Mouse (Mus musculus): Measurements from ENCODE around the gene Hoxb7.

The Hoxb7 gene

DNA sequence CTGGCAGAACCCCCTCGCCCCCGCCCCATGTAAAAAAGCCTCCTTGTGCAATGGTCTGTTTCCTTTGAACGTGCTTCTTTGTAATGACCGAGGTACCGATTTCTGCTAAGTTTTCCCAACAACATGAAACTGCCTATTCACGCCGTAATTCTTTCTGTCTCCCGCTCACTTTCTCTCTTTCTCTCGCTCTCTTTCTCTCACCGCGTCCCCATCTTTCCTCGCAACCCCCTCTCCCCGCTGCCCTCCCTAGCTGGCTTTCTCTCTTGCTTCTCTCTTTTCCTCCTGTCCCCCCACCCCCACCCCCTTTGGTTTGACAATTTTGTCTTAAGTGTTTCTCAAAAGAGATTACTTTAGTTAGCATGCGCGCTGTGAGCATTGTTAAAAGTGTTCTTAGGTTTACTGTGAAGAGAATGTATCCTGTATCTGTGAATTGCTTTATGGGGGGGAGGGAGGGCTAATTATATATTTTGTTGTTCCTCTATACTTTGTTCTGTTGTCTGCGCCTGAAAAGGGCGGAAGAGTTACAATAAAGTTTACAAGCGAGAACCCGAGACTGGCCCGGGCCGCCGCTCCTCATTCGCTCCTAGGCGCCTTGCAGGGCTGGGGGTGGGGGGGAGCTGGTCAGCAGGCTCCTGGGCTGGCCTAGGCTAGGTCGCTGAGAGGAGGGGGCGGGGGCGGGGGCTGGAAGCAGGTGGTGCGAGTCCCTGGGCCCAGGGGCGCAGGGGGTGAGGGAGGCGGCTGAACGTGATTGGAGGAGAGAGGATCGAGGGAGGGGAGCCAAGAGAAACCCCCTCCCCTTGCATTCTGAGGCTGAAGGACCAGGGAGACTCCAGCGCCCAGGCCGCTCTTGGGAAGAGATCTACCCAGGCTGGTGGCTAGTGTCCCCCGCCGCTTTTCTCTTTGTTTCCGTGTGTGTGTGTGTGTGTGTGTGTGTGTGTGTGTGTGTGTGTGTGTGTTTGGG lies 1.4 kb upstream of the Hoxb7 start:
- no peak for DNase-seq (ENCODE audit: low read depth, low spot score)

DNA sequence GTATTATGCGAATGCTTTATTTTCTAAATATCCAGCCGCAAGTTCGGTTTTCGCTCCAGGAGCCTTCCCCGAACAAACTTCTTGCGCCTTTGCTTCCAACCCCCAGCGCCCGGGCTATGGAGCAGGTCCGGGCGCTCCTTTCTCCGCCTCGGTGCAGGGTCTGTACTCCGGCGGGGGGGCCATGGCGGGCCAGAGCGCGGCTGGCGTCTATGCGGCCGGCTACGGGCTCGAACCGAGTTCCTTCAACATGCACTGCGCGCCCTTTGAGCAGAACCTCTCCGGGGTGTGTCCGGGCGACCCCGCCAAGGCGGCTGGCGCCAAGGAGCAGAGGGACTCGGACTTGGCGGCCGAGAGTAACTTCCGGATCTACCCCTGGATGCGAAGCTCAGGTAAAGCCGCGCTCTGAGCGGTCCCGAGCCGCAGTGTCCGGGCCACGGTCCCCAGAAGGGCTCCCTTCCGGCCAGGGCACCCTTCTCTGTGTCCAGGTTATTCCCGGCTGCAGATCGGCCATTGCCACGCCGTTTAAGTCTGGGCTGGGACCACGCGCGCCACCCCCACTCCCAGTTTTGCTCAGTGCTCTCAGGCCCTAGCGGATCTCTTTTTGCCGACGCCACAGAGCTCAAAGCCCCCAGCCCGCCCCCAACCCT lies 439 bp downstream of the Hoxb7 start:
- no peak for DNase-seq (ENCODE audit: low read depth, low spot score)

DNA sequence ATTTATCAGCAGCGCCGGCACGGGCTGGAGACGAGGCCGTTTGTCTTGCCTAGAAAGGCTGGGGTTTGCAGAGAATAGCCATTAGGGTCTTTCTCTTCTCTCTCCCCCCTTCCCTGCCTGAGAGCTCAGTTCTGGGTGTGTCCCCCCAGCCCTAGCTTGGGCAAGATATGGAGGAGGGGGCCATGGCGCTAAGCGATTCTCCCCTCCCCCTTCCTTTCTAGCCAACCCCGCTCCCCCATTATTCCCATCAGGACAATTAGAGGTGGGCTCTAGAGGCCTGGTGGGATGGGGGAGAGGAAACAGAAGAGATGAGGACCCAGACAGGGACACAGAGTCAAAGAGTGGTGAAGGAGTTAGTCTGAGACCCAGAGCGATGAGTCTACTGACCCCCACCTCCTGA lies 988 bp downstream of the Hoxb7 start:
- DNase-seq (ENCODE audit: low read depth, low spot score), result no peak

DNA sequence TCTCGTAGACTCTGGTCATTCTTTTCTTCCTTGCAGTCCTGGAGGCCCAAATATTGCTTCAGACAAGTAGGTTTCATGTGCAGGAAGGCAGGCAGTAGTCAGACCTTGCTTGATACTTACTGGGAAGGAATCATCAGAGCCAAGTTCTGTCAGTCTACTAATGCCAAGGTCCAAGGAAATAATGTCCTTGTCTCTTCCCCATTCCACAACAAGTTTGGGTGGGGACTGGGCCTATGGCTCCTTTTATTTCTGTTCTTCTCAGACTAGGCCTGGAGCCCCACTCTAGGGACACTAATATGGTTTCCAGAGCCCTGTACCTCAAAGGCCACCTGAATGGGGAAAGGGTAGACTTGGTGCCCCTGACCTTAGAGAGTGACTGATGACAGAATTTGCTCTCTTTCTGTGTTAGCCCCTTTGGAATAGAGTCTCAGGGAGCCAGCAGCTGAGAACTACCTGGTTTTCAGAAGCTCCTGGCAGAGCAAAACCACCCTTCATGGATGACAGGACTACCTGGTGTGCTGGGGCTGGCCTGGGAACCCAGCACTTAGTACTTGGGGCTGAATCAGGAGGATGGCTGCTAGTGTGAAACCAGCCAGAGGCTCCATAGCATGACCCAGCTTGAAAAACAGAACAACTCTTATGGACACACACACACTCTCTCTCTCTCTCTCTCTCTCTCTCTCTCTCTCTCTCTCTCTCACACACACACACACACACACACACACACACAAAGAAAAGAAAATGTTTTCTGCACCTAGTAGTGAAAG lies 2.2 kb downstream of the Hoxb7 start:
- no peak for DNase-seq (ENCODE audit: low read depth, low spot score)

DNA sequence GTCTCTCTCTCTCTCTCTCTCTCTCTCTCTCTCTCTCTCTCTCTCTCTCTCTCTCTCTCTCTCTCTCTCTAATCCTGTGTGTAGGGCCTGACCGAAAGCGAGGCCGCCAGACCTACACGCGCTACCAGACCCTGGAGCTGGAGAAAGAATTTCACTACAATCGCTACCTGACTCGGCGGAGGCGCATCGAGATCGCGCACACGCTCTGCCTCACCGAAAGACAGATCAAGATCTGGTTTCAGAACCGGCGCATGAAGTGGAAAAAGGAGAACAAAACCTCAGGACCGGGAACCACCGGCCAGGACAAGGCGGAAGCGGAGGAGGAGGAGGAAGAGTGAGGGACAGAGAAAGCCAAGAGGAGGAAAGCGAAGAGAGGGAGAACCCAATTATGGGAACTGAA lies 2.9 kb downstream of the Hoxb7 start:
- no peak for DNase-seq (ENCODE audit: low read depth, low spot score)

DNA sequence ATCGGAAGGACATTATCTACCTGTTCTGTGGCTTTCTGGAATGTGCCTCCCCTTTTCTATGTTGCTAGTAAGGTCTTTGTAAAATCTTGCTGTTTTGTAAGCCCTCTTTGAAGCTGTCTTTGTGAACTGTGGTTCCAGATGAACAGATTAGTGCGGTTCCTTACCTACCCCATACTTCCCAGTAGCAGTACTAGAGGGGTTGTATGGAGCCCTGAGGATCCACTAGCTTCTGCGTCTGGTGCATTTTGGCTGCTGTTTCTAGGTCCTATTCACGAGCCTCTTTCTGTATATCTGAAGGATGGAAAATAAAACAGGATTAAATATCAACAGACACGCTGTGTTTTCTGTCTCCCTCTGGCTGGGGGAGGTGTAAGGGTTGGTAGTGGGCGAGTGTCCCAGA lies 3.4 kb downstream of the Hoxb7 start:
- no peak for DNase-seq (ENCODE audit: low read depth, low spot score)

DNA sequence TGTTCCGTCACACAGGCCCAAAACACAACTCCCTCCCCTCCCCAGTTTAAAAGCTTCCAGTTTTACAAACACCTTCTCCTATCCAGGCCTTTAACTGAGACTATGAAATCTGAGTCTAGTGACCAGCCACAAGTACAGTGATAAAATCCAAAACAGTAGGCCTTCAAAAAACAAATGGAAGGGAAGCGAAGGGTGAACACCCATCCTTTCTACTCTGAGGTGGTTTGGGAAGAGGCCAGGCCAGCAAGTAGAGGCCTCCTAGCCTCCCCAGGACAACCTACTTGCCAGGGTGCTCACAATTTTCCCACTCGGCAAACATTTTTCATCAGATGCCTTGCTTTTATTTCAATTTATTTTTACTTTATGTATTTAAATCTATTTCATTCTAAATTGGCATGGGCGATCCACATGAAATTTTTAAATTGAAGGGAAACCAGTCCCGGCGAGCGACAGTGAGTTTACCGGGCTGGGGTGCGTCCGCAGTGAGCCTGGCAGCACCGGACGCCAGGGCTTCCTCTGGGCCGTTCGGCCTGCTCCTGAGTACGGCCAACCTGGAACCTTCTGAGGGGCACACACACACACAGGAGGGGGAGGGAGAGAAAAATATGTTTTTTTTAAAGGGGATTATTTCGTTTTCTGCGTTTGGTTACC lies 4.4 kb downstream of the Hoxb7 start:
- DNase-seq (ENCODE audit: low read depth, low spot score), result no peak

DNA sequence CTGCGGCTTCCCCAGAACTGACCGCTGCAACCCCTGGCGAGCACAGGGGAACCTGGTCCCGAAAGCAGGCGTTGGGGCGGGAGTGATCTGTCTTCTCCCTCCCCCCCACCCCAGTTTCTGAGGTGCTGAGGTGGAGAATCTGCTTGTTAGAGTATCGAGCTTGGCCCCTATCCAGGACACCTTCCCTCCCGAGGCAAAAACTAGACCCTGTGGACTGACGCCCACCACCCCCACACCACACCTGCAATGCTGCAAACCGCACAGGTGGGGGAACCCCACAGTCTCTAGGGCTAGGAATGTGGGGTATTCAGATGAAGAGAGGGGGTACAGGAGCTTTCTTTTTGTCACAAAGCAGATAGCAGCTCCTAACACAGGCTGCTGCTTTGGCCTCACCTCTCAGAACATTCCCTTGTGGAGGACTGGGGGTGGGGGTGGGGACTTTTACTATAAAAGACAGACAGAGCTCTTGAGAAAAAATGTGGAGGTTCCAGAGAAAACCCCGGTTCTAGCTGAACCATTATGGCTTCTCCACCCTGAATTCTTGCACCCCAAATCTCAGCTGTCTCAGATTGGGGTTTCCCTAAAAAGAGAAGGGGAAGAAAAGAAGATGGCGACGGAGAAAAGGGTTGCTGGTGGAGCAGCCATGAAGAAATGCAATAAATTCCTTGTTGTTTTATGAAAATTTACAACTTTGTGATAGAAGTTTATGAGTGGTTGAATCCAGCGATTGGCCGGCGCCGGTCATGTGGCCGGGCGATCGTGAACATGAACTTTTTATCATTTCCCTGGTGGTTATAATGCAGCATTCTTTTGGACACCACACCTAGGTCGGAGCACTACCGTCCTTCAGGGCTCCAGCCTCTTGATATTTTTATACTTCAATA lies 5.5 kb downstream of the Hoxb7 start, which contains the start of gene Hoxb6:
Gene Hoxb6 (plus strand): TSS at position 796 of the 884 bp plus-strand sequence.
- no peak for DNase-seq (ENCODE audit: low read depth, low spot score)

DNA sequence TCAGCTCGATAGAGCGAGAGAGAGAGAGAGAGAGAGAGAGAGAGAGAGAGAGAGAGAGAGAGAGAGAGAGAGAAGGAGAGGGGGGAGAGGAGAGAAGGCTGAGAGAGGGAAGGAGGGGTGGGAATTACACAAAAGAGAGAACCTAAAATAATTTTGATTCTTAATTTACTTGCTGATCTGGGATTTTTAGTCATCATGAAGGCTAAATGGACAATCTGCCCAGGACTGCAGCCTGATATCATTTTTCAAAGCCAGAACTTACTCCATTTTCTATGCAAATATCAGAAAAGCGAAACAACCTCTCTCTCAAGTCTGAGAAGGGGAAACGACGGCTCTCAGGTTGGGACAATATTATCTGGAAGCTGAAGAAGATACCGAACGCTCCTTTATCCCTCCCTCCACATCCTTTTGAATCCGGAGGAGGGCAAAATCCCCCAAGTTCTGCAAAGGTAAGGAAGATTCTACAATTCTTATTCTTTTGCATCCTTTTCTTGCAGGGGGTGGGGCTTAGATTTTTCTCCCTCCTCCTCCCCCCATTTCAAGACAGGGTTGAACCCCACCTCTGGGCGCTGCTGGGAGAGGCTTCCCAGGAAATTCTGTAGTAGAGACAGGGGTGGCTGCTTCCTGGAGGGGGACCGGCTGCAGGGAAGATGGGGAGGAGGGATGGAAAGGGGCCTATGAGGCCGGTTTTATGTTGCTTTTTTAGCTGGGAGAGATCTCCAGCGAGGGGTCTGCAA lies 6.3 kb downstream of the Hoxb7 start:
- no peak for DNase-seq (ENCODE audit: low read depth, low spot score)

DNA sequence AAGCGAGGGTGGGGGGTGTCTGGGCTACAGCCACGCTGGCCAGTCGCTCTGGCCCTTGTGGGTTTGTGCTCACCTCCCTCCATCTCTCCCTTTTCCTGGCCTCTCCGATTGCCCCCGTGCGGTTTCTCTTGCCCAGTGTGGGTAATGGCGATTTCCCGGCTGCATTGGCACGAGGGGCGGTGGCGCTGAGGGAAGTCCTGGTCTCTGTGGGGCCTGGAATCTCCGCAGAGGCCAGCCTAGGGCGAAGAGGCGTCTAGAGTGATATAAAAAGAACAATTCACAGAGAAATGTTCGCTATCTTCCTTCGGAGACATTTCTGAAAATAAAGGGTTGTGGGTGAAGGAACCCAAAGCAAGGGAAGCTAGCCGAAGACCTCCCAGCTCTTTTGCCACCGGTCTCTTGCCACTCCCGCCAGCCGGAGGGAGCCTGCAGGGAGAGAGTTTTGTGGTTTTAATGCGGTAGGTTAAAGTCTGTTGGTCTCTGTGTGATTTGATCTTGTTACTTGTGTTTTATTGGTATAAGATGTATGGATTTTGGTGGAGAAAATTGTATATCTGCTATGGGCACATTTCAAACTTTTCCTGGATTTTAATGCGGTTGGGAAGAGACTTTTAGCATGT lies 7.0 kb downstream of the Hoxb7 start:
- DNase-seq (ENCODE audit: low read depth, low spot score), result no peak

DNA sequence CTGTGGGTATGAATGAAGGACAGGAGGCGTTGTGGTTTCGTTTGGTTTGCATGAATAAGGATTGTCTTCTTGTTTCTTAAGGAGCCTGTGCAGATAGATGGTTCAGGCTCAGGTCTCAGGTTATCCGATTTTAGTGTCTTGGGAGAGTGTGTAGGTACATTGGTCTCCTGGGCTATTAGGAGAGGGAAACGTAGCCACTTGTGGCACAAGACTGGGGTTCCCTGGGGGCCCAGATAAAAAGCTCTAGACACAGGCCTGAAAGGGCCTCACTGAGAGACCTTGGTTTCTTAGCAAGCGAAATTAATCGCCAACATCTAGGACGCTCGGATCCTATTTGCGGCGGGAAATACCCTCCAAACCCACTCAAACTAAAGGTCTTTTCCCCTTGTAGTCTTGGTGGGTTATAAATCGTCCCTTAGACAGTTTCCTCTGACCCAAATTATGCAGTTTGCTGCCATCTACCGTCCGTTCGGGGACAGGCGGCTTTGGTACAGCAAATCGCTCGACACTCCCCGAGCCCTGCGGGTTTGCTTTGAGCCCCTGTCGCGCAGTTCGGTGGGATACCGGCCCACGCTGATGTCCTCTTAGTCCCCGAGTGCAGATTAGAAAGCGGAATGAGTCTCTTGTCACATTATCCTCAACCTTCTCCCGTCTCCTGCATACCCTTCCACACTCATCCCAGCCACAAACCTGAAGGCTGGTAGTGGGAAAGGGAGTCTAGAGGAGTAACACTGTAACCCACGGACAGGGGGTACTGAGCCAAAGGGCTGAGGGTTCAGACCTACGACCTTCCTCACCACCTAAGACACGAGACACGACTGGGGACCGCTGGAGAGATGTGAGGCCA lies 8.0 kb downstream of the Hoxb7 start:
- peak; percentile 89 for DNase-seq (ENCODE audit: low read depth, low spot score)

DNA sequence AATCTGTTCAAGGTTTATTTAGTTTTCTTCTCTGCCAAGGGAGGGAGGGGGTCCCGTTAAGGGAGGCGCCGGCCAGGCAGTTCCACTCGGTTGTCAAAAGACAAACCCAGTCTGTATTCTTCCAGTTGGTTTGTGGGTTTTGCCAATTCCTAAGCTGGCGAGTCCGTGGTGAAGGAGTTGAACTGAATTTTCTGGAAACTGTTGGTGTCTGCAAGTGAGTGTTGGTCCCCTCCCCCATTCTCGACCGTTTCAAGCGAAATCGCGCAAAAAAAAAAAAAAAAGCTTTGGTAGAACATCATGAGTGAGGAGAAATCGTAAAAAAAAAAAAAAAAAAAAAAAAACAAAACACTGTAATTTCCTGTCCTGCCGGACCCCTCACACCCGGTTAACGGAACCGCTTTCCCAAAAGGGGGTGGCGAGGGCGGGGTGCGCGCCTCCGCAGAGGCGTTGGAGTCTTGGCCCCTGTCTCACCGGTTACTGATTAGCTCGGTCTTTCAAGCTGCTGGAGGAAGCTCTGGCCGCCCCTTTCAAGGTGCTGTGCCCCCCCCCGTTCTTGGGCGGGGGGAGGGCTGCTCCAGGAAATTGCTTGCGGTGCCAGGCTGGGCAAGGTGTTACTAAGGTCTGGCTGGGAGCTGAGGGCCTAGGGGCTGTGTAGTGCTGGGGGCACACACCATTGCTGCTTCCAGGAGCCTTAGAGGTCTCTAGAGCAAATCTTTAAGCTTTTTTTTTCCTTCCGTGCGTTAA lies 8.8 kb downstream of the Hoxb7 start:
- DNase-seq (ENCODE audit: low read depth, low spot score), result no peak

DNA sequence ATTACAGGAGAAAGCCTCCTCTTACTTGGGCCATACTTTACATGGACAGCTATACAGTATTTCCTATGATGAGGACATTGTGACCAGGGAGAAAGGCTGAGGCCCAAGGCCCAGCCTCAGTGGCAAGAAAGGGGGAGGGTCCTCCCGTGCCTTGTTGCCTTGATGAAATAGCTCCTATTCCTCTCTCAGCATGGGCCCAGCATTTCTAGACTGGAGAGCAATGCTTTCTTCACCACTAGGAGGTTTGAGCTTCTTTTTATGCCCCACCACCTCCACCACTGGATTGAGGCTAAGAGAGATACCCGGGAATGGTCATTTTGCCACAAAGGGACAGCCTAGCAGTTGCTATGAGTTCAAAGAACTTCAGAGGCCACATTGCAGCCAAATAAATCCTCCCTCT lies 10.6 kb downstream of the Hoxb7 start:
- DNase-seq (ENCODE audit: low read depth, low spot score), result no peak

DNA sequence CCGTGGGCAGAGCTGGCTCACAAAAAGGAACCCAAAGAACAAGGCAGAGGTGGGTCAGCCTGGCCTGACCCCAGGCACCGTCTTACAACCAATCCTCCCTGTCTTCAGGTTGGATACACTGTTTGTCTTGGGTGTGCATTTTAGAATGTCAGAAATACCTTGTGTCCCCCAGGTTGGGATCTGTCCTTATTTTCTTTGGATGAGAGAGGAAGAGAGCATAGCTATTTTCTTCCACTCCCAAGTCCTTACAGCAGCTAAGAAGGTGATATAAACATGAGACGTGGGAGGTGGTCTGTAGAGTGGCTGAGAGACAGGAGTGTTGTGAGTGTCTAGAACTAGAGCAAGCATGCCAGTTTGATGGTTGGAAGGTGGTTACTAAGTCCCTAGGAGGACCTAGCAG lies 11.0 kb downstream of the Hoxb7 start:
- no peak for DNase-seq (ENCODE audit: low read depth, low spot score)

DNA sequence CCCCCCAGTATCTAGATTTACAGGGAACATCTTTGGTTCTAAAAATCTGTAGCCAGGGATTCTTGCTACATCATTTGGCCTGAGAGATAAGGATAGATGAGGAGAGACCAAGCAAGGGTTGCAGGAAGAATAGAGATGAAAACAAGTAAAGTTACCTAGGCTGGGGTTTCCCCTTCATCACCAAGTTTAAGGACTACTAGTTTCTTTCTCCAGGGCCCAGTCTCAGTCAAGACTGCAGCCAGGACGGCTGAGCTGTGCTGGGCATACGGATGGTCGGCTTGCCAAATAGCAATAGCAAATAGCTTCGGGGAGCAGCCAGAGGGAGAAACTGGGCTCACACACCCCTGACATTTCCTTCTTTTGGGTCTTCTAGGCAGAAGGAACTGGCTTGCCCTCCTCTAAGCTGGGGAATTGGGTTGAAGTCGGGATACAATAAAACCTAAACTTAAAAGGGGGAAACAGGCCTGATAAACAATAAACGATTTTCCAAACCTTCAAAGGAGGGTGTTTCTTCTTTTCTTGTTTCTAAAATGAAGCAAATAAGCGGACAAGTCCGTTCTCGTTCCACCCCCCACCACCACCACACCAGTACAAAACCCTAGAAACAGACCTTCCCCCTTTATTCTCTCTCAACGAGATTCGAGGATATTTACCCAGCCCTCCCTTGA lies 11.7 kb downstream of the Hoxb7 start:
- no peak for DNase-seq (ENCODE audit: low read depth, low spot score)

DNA sequence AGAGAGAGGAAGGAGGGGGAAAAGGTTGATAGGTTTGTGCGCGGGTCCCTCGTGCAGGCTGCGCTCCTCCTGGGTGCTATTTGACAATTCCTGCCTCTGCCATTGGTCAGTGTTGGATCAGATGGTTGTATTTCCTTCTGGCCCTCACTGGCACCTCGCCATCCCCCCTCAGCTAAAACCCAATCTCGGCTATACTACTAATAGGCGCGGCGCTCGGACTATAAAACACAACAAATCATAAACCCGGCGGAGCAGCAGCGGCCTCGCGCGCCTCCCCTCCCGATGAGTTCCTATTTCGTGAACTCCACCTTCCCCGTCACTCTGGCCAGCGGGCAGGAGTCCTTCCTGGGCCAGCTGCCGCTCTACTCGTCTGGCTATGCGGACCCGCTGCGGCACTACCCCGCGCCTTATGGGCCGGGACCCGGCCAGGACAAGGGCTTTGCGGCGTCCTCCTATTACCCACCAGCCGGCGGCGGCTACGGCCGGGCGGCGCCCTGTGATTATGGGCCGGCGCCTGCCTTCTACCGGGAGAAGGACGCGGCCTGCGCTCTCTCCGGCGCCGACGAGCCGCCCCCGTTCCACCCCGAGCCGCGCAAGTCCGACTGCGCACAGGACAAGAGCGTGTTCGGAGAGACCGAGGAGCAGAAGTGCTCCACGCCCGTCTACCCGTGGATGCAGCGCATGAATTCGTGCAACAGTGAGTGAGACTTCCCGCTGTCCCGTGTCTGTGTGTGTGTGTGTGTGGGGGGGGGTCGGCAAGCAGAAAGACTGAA lies 12.7 kb downstream of the Hoxb7 start:
- peak; percentile 36 for DNase-seq (ENCODE audit: low read depth, low spot score)

DNA sequence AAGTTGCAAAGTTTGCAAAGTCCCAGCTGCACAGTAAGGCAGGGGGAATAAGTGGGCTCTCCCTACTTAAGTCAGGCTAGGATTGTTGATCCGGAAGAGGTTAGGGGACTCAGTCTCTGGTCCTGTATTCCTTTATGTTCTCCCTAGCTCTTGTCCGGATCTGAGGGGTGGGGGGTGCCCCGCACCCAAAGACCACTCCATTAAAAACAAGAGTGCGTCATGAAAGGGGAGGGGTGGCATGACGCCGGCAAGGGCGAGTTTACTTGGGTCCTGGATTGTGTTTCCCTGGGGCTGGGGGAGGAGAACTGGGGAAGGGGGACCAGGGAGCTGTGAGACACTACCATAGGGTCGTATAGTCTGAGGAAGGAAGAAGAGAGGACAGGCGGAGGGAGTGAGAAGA lies 13.4 kb downstream of the Hoxb7 start:
- DNase-seq (ENCODE audit: low read depth, low spot score), result no peak
